Mouse (Mus musculus) neural tube, embryonic 14.5 days (tissue): ENCODE results near the gene Klrg1. TPM values are rescaled to one million over a fixed set of nuclear protein-coding genes. Genes with fewer than 3 reads are reported as not detected.

ENCODE experiments used
- ATAC-seq: fragments of 200-750 bp; cut with Nextera tagmentation; 2 replicates; pipeline ENCODE4 v1.8.0; 2017; ENCODE audit warnings: low read depth, mild to moderate bottlenecking, moderate TSS enrichment, moderate library complexity
- H3K27ac ChIP-seq: fragments of 300-500 bp; sonication (generic); 2 replicates; pipeline ENCODE4 v1.5.1; 2014; ENCODE audit warnings: low read depth, mild to moderate bottlenecking, control low read depth, low read length, moderate library complexity, mixed read lengths
- H3K27me3 ChIP-seq: fragments of 300-500 bp; sonication (generic); 2 replicates; pipeline ENCODE4 v1.6.1; 2014; ENCODE audit warnings: low read length; ENCODE audit not compliant: control insufficient read depth, insufficient read depth
- H3K36me3 ChIP-seq: fragments of 300-500 bp; sonication (generic); 2 replicates; pipeline ENCODE4 v1.6.1; 2014; ENCODE audit warnings: low read length, mixed read lengths; ENCODE audit not compliant: control insufficient read depth, insufficient read depth
- H3K4me1 ChIP-seq: fragments of 300-500 bp; sonication (generic); 2 replicates; pipeline ENCODE4 v1.6.1; 2014; ENCODE audit warnings: low read length; ENCODE audit not compliant: control insufficient read depth, insufficient read depth
- H3K4me2 ChIP-seq: fragments of 300-500 bp; sonication (generic); 2 replicates; pipeline ENCODE4 v1.6.1; 2014; ENCODE audit warnings: mild to moderate bottlenecking, low read depth, low read length, control low read depth
- H3K4me3 ChIP-seq: fragments of 300-500 bp; sonication (generic); 2 replicates; pipeline ENCODE4 v1.5.1; 2014; ENCODE audit warnings: low read depth, low read length, control low read depth, mixed read lengths
- H3K9ac ChIP-seq: fragments of 300-500 bp; sonication (generic); replicated peaks from 2 replicates; pipeline ENCODE4 v1.6.1; 2014; ENCODE audit warnings: low read depth, mild to moderate bottlenecking, control low read depth, low read length, mixed read lengths
- H3K9me3 ChIP-seq: fragments of 300-500 bp; sonication (generic); 2 replicates; pipeline ENCODE4 v1.6.1; 2016; ENCODE audit warnings: low read length; ENCODE audit not compliant: control insufficient read depth
- WGBS: fragments of 180-500 bp; shearing (Covaris S2); extraction: QIAGEN DNeasy Blood & Tissue Kit; methylation state at CpG from one replicate; pipeline ENCODE4 v1.1.7; 2014; 5-methylcytosine and 5-hydroxymethylcytosine counted together
- polyA plus RNA-seq: library from polyadenylated mRNA; unstranded; fragments of >200 nt; fragmentation: Nextera tagmentation; extraction: Ambion mirVana; gene quantifications from 2 replicates; pipeline ENCODE4 v1.2.1, GENCODE M21; 2014

Klrg1 gene
- polyA plus RNA-seq, 1 experiment from 2014 or later: 1.3 TPM

GRCm38 (mm10) chr6:122252146-122252545 is 30.5 kb downstream of the Klrg1 start:
- Histone ChIP-seq H3K4me2 (no peak overlapping the region), H3K9ac (no peak overlapping the region), H3K9me3 (no peaks in the 10 kb centered on the region), H3K36me3 (no peaks in the 10 kb centered on the region), H3K27me3 (no peaks in the 10 kb centered on the region), H3K4me1 (no peaks in the 10 kb centered on the region), H3K4me3 (no peak overlapping the region), H3K27ac (no peak overlapping the region)
- no peak for ATAC-seq
- WGBS: 58% methylated on average over 1 of the region's 1 CpGs

GRCm38 (mm10) chr6:122250033-122250432 is 32.6 kb downstream of the Klrg1 start:
- no peaks in the 10 kb centered on the region for H3K36me3 ChIP-seq
- no peaks in the 10 kb centered on the region for H3K9me3 ChIP-seq
- H3K4me2 ChIP-seq: no peak overlapping the region
- H3K4me1 ChIP-seq: no peaks in the 10 kb centered on the region
- H3K9ac ChIP-seq: no peak overlapping the region
- WGBS: 84% methylated on average over 4 of the region's 4 CpGs
- H3K27ac ChIP-seq: no peak overlapping the region
- no peak for ATAC-seq
- no peak overlapping the region for H3K4me3 ChIP-seq
- H3K27me3 ChIP-seq: no peaks in the 10 kb centered on the region

Other genes with a start within 250 kb of the Klrg1 start
- 46.1 and 62.0 TPM in 2 replicates for gene M6pr, start 25.8 kb upstream of the Klrg1 start, polyA plus RNA-seq
- 40.8 and 41.9 TPM in 2 replicates for gene Phc1, start 57.7 kb upstream of the Klrg1 start, polyA plus RNA-seq
- 123 and 125 TPM in 2 replicates for gene Rimklb, start 215.9 kb upstream of the Klrg1 start, polyA plus RNA-seq
- gene Mfap5, start 223.0 kb upstream of the Klrg1 start, polyA plus RNA-seq: 1.8 and 5.5 TPM in 2 replicates